8 mouse cellular contexts compared by ENCODE assay signal in the genomic region with DNA sequence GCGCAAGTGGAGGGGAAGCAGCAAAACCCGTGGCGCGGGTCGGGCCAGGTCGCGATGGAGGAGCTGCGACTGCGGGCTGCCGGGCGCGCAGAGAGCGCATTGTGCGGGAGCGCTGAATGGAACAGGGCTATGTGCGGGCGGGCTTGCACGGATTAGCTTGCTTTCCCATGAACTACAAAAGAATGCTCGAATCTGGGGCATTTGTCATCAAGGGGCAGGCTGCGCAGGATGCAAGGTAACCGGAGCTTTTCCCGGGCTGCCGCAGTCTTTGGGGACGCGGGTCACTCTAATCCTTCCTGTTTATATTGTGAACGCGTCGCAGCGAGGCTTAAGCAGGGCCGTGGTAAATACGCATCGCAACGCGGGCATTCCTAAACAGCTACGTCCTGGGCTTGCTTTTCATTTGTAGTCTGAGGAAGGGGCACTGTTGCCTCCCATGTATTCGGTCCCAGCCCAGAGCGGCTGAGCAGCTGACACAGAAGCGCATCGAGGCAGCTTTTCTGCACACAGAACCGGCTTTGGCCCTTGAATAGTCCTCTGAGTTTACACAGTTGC.
DNase-seq lines count a peak whose midpoint lies in the region; ATAC-seq lines count a peak whose summit lies in the region.

No protein-coding gene starts in this region.

- peaks cover 14% of the 10 kb centered on the region for H3K4me1 ChIP-seq in forebrain, embryonic 15.5 days
- peaks cover 18% of the 10 kb centered on the region for H3K4me1 ChIP-seq in midbrain, embryonic 12.5 days

- peak; percentile 31 to 38 for DNase-seq in layer of hippocampus, postnatal 25 days (ENCODE audit: extremely low spot score in 1 of 2, low spot score in 1 of 2)
- DNase-seq in layer of hippocampus, adult 9-10 months (ENCODE audit: low spot score): no peak
- peak; percentile 28 for DNase-seq in cerebellum, adult 11-12 months
- DNase-seq in left cerebral cortex, postnatal 36 days (ENCODE audit: low spot score in 2 of 2): peak; percentile 46 to 52
- DNase-seq in urinary bladder, postnatal 10 days (ENCODE audit: low spot score): no peak
- no peak for DNase-seq in urinary bladder, adult 2 months (ENCODE audit: low spot score)

- intact Hi-C loops in left cerebral cortex, postnatal 36 days (cut with DNase I): no loop called here

- peak; percentile 89 for ATAC-seq in forebrain, embryonic 15.5 days (replicated peaks)
- ATAC-seq in midbrain, embryonic 12.5 days (ENCODE audit: low FRiP score, low read depth): peak; percentile 92

- peak overlapping the region; percentile 46 for H3K4me3 ChIP-seq in forebrain, embryonic 15.5 days
- peak overlapping the region; percentile 48 for H3K4me3 ChIP-seq in midbrain, embryonic 12.5 days

- no peaks in the 10 kb centered on the region for H3K27me3 ChIP-seq in forebrain, embryonic 15.5 days
- H3K27me3 ChIP-seq in midbrain, embryonic 12.5 days: peaks cover 4% of the 10 kb centered on the region; the same call in 1 of the 2 replicates

- H3K9me3 ChIP-seq in forebrain, embryonic 15.5 days: no peaks in the 10 kb centered on the region
- no peaks in the 10 kb centered on the region for H3K9me3 ChIP-seq in midbrain, embryonic 12.5 days

- WGBS in forebrain, embryonic 15.5 days: under 1% methylated on average over 40 of the region's 40 CpGs
- under 1% methylated on average over 40 of the region's 40 CpGs for WGBS in midbrain, embryonic 12.5 days

- no peaks in the 10 kb centered on the region for H3K36me3 ChIP-seq in forebrain, embryonic 15.5 days
- no peaks in the 10 kb centered on the region for H3K36me3 ChIP-seq in midbrain, embryonic 12.5 days

- H3K27ac ChIP-seq in forebrain, embryonic 15.5 days (replicated peaks): peak overlapping the region; percentile 65
- peak overlapping the region; percentile 85 for H3K27ac ChIP-seq in midbrain, embryonic 12.5 days (replicated peaks)

- peak overlapping the region; percentile 76 for H3K4me2 ChIP-seq in forebrain, embryonic 15.5 days (replicated peaks)
- peak overlapping the region; percentile 70 for H3K4me2 ChIP-seq in midbrain, embryonic 12.5 days (replicated peaks)

- peak overlapping the region; percentile 40 for H3K9ac ChIP-seq in forebrain, embryonic 15.5 days (replicated peaks)
- H3K9ac ChIP-seq in midbrain, embryonic 12.5 days (replicated peaks): peak overlapping the region; percentile 51

Comparison
In these comparisons a context has a peak if more than half of its experiments do, and no peak if none do; other contexts are left out.
1. DNase-seq: peak in layer of hippocampus, postnatal 25 days (2 of 2), cerebellum, adult 11-12 months (single experiment) and left cerebral cortex, postnatal 36 days (2 of 2); none in layer of hippocampus, adult 9-10 months (single experiment), urinary bladder, postnatal 10 days (single experiment) and urinary bladder, adult 2 months (single experiment).